27 mouse cellular contexts compared by ENCODE assay signal in the genomic region with DNA sequence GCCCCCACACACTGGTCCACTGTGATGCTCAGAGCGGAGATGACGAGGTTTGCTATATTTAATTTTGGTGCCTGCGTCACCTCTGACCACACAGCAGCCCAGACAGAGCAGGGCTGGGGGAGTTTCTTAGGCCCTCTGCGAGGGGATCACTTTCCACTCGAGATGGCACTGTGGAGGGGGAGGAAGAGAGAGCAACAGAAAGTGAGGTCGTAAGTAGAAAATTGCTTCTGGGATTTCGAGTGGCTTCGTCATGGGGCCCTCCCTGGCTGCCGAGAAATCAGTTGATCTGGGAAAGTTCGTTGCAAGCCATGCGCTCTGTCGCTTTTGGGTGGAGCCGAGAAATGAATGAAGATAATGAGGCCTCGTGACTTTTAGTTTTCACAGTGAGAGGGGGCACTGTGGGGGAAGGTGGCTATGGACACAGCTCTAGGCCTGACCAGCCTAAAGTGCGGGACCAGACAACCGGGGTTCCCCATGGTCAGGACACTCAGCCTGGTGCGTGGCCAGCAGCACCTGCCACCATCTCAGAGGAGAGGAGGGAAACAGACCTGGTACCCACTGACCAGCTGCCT. TPM values are rescaled to one million over a fixed set of nuclear protein-coding genes. Genes with fewer than 3 reads are reported as not detected.
A peak's percentile ranks its signal among the peaks of the same experiment; 100 is the strongest.
DNase-seq lines count a peak whose midpoint lies in the region; ATAC-seq and TF ChIP-seq lines count a peak whose summit lies in the region.
"Had no signal": no experiment of that assay in that cellular context is flagged by ENCODE, and none has a peak within 500 bp of the region (broad histone marks: within the 10 kb centered on the region; RNA-seq: fewer than 3 reads in every experiment).

No protein-coding gene starts in this region.

- TF ChIP-seq POLR2A in heart, adult 2 months (IDR thresholded peaks at IDR 0.05; ENCODE audit: insufficient read depth, low read depth, low read length) = no peak

- intact Hi-C loops in heart, adult 2 months (cut with DNase I) = no loop called here

- H3K9ac ChIP-seq in heart, embryonic 14.5 days (ENCODE audit: low read length) = peak overlapping the region; percentile 12; the same call in 1 of the 2 replicates
- H3K9ac ChIP-seq in heart, adult 2 months (ENCODE audit: low read depth, low read length) = no peak overlapping the region
- peak overlapping the region; percentile 19; the same call in 1 of the 2 replicates for H3K9ac ChIP-seq in liver, embryonic 14.5 days (replicated peaks)
- H3K9ac ChIP-seq in hindbrain, embryonic 14.5 days = no peak overlapping the region
- H3K9ac ChIP-seq: embryonic facial prominence, embryonic 12.5 days; hindbrain, embryonic 12.5 days; intestine, embryonic 15.5 days; kidney, embryonic 15.5 days; stomach, embryonic 15.5 days had no signal

- no peak for ATAC-seq in heart, embryonic 14.5 days (ENCODE audit: insufficient number of reproducible peaks, insufficient read depth, low FRiP score, low read depth)
- ATAC-seq in G1E (ENCODE audit: extremely low read depth, insufficient number of reproducible peaks, low FRiP score, poor library complexity, severe bottlenecking) = peak; percentile 67
- ATAC-seq in liver, embryonic 14.5 days (ENCODE audit: insufficient read depth) = peak; percentile 70
- ATAC-seq in hindbrain, embryonic 14.5 days (ENCODE audit: low FRiP score) = no peak
- ATAC-seq: intestine, embryonic 15.5 days; lung, postnatal 0 days; midbrain, embryonic 16.5 days had no signal

- no peak overlapping the region for H3K4me2 ChIP-seq in heart, embryonic 14.5 days (ENCODE audit: low read length)
- H3K4me2 ChIP-seq in liver, embryonic 14.5 days (ENCODE audit: low read depth) = peak overlapping the region; percentile 26; the same call in 1 of the 2 replicates
- H3K4me2 ChIP-seq in hindbrain, embryonic 14.5 days (replicated peaks) = no peak overlapping the region
- H3K4me2 ChIP-seq: embryonic facial prominence, embryonic 12.5 days; hindbrain, embryonic 12.5 days; intestine, embryonic 15.5 days; kidney, embryonic 15.5 days; stomach, embryonic 15.5 days had no signal

- no peaks in the 10 kb centered on the region for H3K36me3 ChIP-seq in heart, embryonic 14.5 days (ENCODE audit: control insufficient read depth, insufficient read depth, low read length)
- H3K36me3 ChIP-seq in heart, adult 2 months (ENCODE audit: control insufficient read depth, insufficient read depth, low read length) = no peaks in the 10 kb centered on the region
- peaks cover 3% of the 10 kb centered on the region for H3K36me3 ChIP-seq in G1E (replicated peaks)
- no peaks in the 10 kb centered on the region for H3K36me3 ChIP-seq in liver, embryonic 14.5 days (replicated peaks; ENCODE audit: control insufficient read depth, insufficient read depth, low read depth)
- no peaks in the 10 kb centered on the region for H3K36me3 ChIP-seq in hindbrain, embryonic 14.5 days (replicated peaks; ENCODE audit: control insufficient read depth, insufficient read depth)
- H3K36me3 ChIP-seq: embryonic facial prominence, embryonic 12.5 days; hindbrain, embryonic 12.5 days; intestine, embryonic 15.5 days; kidney, embryonic 15.5 days; stomach, embryonic 15.5 days had no signal

- no peaks in the 10 kb centered on the region for H3K27me3 ChIP-seq in heart, embryonic 14.5 days (ENCODE audit: control insufficient read depth, insufficient read depth, low read length)
- H3K27me3 ChIP-seq in heart, adult 2 months (ENCODE audit: control insufficient read depth, insufficient read depth, low read length) = no peaks in the 10 kb centered on the region
- no peaks in the 10 kb centered on the region for H3K27me3 ChIP-seq in G1E (ENCODE audit: insufficient read depth, low read length)
- no peaks in the 10 kb centered on the region for H3K27me3 ChIP-seq in liver, embryonic 14.5 days (ENCODE audit: control insufficient read depth, insufficient read depth, low read length)
- H3K27me3 ChIP-seq in hindbrain, embryonic 14.5 days (ENCODE audit: control insufficient read depth, insufficient read depth, low read length) = no peaks in the 10 kb centered on the region
- H3K27me3 ChIP-seq: embryonic facial prominence, embryonic 12.5 days; intestine, embryonic 15.5 days; stomach, embryonic 15.5 days had no signal

- WGBS in heart, embryonic 14.5 days = 55% methylated on average over 17 of the region's 17 CpGs
- 71% methylated on average over 17 of the region's 17 CpGs for WGBS in heart, adult 2 months
- WGBS in liver, embryonic 14.5 days (ENCODE audit: insufficient replicate concordance) = 33% methylated on average over 17 of the region's 17 CpGs
- 71% methylated on average over 17 of the region's 17 CpGs for WGBS in hindbrain, embryonic 14.5 days

- DNase-seq in heart, adult 2 months = no peak
- peak; percentile 55 for DNase-seq in G1E (ENCODE audit: low spot score)
- DNase-seq in c-Kit-positive CD71-positive TER-119-negative erythroid progenitor cells, embryonic 14.5 days (ENCODE audit: low read depth) = peak; percentile 58
- DNase-seq in liver, embryonic 14.5 days (ENCODE audit: low read depth in 3 of 3, low spot score in 3 of 3) = peak in 1 of 3 experiments; percentile 55
- no peak for DNase-seq in adrenal gland, postnatal 25 days
- no peak for DNase-seq in hindbrain, embryonic 14.5 days (ENCODE audit: low spot score)
- no peak for DNase-seq in lung, postnatal 25 days (ENCODE audit: low spot score)
- DNase-seq: cerebellum, adult 9-11 months; gastrocnemius, postnatal 10 days; heart, adult 18-20 months; thymus, adult 18-20 months had no signal

- H3K9me3 ChIP-seq in heart, embryonic 14.5 days (ENCODE audit: control insufficient read depth, low read length) = peaks cover 4% of the 10 kb centered on the region; the same call in 1 of the 2 replicates
- peaks cover 7% of the 10 kb centered on the region for H3K9me3 ChIP-seq in G1E (replicated peaks)
- H3K9me3 ChIP-seq in liver, embryonic 14.5 days (ENCODE audit: control insufficient read depth, low read length) = no peaks in the 10 kb centered on the region
- H3K9me3 ChIP-seq in hindbrain, embryonic 14.5 days (ENCODE audit: control insufficient read depth, low read length) = no peaks in the 10 kb centered on the region
- H3K9me3 ChIP-seq: embryonic facial prominence, embryonic 12.5 days; intestine, embryonic 15.5 days; kidney, embryonic 15.5 days; stomach, embryonic 15.5 days had no signal

- no peaks in the 10 kb centered on the region for H3K79me2 ChIP-seq in heart, adult 2 months (replicated peaks; ENCODE audit: control insufficient read depth, insufficient read depth, low read length)

- no peak overlapping the region for H3K27ac ChIP-seq in heart, embryonic 14.5 days (replicated peaks in 1 of 2; ENCODE audit: control insufficient read depth in 1 of 2, insufficient read depth in 1 of 2, low read depth in 2 of 2, low read length in 2 of 2)
- no peak overlapping the region for H3K27ac ChIP-seq in heart, adult 2 months
- no peak overlapping the region for H3K27ac ChIP-seq in liver, embryonic 14.5 days
- H3K27ac ChIP-seq in hindbrain, embryonic 14.5 days = no peak overlapping the region
- H3K27ac ChIP-seq: embryonic facial prominence, embryonic 12.5 days; hindbrain, embryonic 12.5 days; intestine, embryonic 15.5 days; kidney, embryonic 15.5 days; stomach, embryonic 15.5 days had no signal

- no peaks in the 10 kb centered on the region; a peak in 2 of 4 replicates for H3K4me1 ChIP-seq in heart, embryonic 14.5 days (ENCODE audit: control insufficient read depth in 2 of 2, insufficient read depth in 2 of 2, low read length in 2 of 2)
- H3K4me1 ChIP-seq in heart, adult 2 months (ENCODE audit: control insufficient read depth, insufficient read depth, low read length) = no peaks in the 10 kb centered on the region
- peaks cover 74% of the 10 kb centered on the region for H3K4me1 ChIP-seq in G1E (ENCODE audit: insufficient read depth, low read depth, low read length)
- H3K4me1 ChIP-seq in liver, embryonic 14.5 days (replicated peaks; ENCODE audit: control insufficient read depth in 2 of 2, insufficient read depth in 2 of 2, low read length in 1 of 2) = peaks cover 14 to 26% of the 10 kb centered on the region in 2 experiments
- H3K4me1 ChIP-seq in hindbrain, embryonic 14.5 days (replicated peaks; ENCODE audit: control insufficient read depth, insufficient read depth, low read length) = no peaks in the 10 kb centered on the region
- H3K4me1 ChIP-seq: embryonic facial prominence, embryonic 12.5 days; hindbrain, embryonic 12.5 days; intestine, embryonic 15.5 days; stomach, embryonic 15.5 days had no signal

- H3K4me3 ChIP-seq in heart, embryonic 14.5 days (ENCODE audit: control insufficient read depth in 1 of 2, insufficient read depth in 1 of 2, low read depth in 1 of 2, low read length in 2 of 2) = no peak overlapping the region
- no peak overlapping the region for H3K4me3 ChIP-seq in heart, adult 2 months
- peak overlapping the region; percentile 62; the same call in 1 of the 2 replicates for H3K4me3 ChIP-seq in G1E (ENCODE audit: low read depth, low read length)
- H3K4me3 ChIP-seq in liver, embryonic 14.5 days (ENCODE audit: insufficient read depth in 1 of 2, low read depth in 2 of 2, low read length in 2 of 2) = no peak overlapping the region
- H3K4me3 ChIP-seq in hindbrain, embryonic 14.5 days (replicated peaks; ENCODE audit: low read length) = no peak overlapping the region
- H3K4me3 ChIP-seq: embryonic facial prominence, embryonic 12.5 days; hindbrain, embryonic 12.5 days; intestine, embryonic 15.5 days; kidney, embryonic 15.5 days; stomach, embryonic 15.5 days had no signal

- no peak for TF ChIP-seq EP300 in heart, adult 2 months (IDR thresholded peaks at IDR 0.05; ENCODE audit: insufficient read depth, low read depth, low read length)
- TF ChIP-seq EP300 in liver, embryonic 14.5 days (IDR thresholded peaks at IDR 0.05; ENCODE audit: low read depth) = no peak

- TF ChIP-seq CTCF in heart, adult 2 months (IDR thresholded peaks at IDR 0.05) = no peak
- TF ChIP-seq CTCF in G1E (IDR thresholded peaks at IDR 0.05; ENCODE audit: low read depth, low read length) = no peak
- no peak for TF ChIP-seq CTCF in liver, embryonic 14.5 days (IDR thresholded peaks at IDR 0.05; ENCODE audit: low read depth)

RNA-seq across cellular contexts. Expression of gene Il13, which starts 7.6 kb away (rescaled TPM):
- not detected in 2 replicates for polyA plus RNA-seq in heart, embryonic 14.5 days (2014; fragmentation: Nextera tagmentation; extraction: Ambion mirVana)
- total RNA-seq in heart, adult 2 months (2021) = not detected
- polyA plus RNA-seq in heart, adult 2 months (2012; rRNA removed) = not detected in 2 replicates
- 0.63 TPM in 1 of 2 replicates, not detected in the other for total RNA-seq in G1E (2014; fragmentation: Nextera tagmentation)
- 3.2 and 4.7 TPM in 2 replicates for total RNA-seq in G1E (2017)
- not detected in 2 replicates for polyA plus RNA-seq in G1E (2012)
- 0.04 TPM in 1 of 2 replicates, not detected in the other for polyA plus RNA-seq in liver, embryonic 14.5 days (2012; rRNA removed)
- not detected in 2 replicates for polyA plus RNA-seq in liver, embryonic 14.5 days (2014; fragmentation: Nextera tagmentation; extraction: Ambion mirVana)
- total RNA-seq in adrenal gland, postnatal 25 days (2021) = not detected in 2 replicates
- not detected in 2 replicates for polyA plus RNA-seq in hindbrain, embryonic 14.5 days (2014; fragmentation: Nextera tagmentation; extraction: Ambion mirVana)
- total RNA-seq: adrenal gland, postnatal 4 days; gastrocnemius, postnatal 10 days; heart, adult 18-20 months; layer of hippocampus, postnatal 14 days; left cerebral cortex, postnatal 10 days; neutrophil, adult 5-6 weeks had no signal
- polyA plus RNA-seq: C2C12; cortical plate, adult 2 months; embryonic facial prominence, embryonic 12.5 days; heart, postnatal 0 days; hindbrain, embryonic 12.5 days; intestine, embryonic 15.5 days; kidney, embryonic 15.5 days; lung, postnatal 0 days; midbrain, embryonic 16.5 days; stomach, embryonic 15.5 days had no signal

RNA-seq across cellular contexts. Expression of gene Il4, which starts 8.4 kb away (rescaled TPM):
- 0.53 and 1.5 TPM in 2 replicates for polyA plus RNA-seq in heart, embryonic 14.5 days (2014; fragmentation: Nextera tagmentation; extraction: Ambion mirVana)
- total RNA-seq in heart, adult 2 months (2021) = not detected
- polyA plus RNA-seq in heart, adult 2 months (2012; rRNA removed) = 0.27 TPM in 1 of 2 replicates, not detected in the other
- total RNA-seq in G1E (2014; fragmentation: Nextera tagmentation) (35.8 and 40.6 TPM in 2 replicates), G1E (2017) (87.7 and 99.1 TPM in 2 replicates)
- 0.43 and 1.0 TPM in 2 replicates for polyA plus RNA-seq in G1E (2012)
- polyA plus RNA-seq in liver, embryonic 14.5 days (2012; rRNA removed) = 0.26 and 0.27 TPM in 2 replicates
- polyA plus RNA-seq in liver, embryonic 14.5 days (2014; fragmentation: Nextera tagmentation; extraction: Ambion mirVana) = 0.61 and 0.73 TPM in 2 replicates
- total RNA-seq in adrenal gland, postnatal 25 days (2021) = not detected in 2 replicates
- polyA plus RNA-seq in hindbrain, embryonic 14.5 days (2014; fragmentation: Nextera tagmentation; extraction: Ambion mirVana) = 8.3 and 8.5 TPM in 2 replicates
- total RNA-seq: adrenal gland, postnatal 4 days; gastrocnemius, postnatal 10 days; heart, adult 18-20 months; layer of hippocampus, postnatal 14 days; left cerebral cortex, postnatal 10 days had no signal
- polyA plus RNA-seq: C2C12; cortical plate, adult 2 months; heart, postnatal 0 days; large intestine, adult 2 months had no signal

RNA-seq across cellular contexts. Expression of gene Kif3a, which starts 59.7 kb away (rescaled TPM):
- polyA plus RNA-seq in heart, embryonic 14.5 days (2014; fragmentation: Nextera tagmentation; extraction: Ambion mirVana) = 38.0 and 38.3 TPM in 2 replicates
- 1 to 10 TPM; 7.9 to 8.2 TPM for total RNA-seq in heart, adult 2 months (2021)
- polyA plus RNA-seq in heart, adult 2 months (2012; rRNA removed) = 4.9 and 9.0 TPM in 2 replicates
- total RNA-seq in G1E (2014; fragmentation: Nextera tagmentation) (20.2 and 22.3 TPM in 2 replicates), G1E (2017) (25.7 and 27.5 TPM in 2 replicates)
- polyA plus RNA-seq in G1E (2012) = 11.2 and 12.0 TPM in 2 replicates
- 2.1 and 3.3 TPM in 2 replicates for polyA plus RNA-seq in liver, embryonic 14.5 days (2012; rRNA removed)
- 6.4 and 7.7 TPM in 2 replicates for polyA plus RNA-seq in liver, embryonic 14.5 days (2014; fragmentation: Nextera tagmentation; extraction: Ambion mirVana)
- 27.0 and 31.9 TPM in 2 replicates for total RNA-seq in adrenal gland, postnatal 25 days (2021)
- polyA plus RNA-seq in hindbrain, embryonic 14.5 days (2014; fragmentation: Nextera tagmentation; extraction: Ambion mirVana) = 278 and 302 TPM in 2 replicates

Comparison
In these comparisons a context has a peak if more than half of its experiments do, and no peak if none do; other contexts are left out.
1. H3K9ac ChIP-seq: peak in heart, embryonic 14.5 days (single experiment) and liver, embryonic 14.5 days (single experiment); none in heart, adult 2 months (single experiment) and hindbrain, embryonic 14.5 days (single experiment).
2. ATAC-seq: peak in G1E (single experiment) and liver, embryonic 14.5 days (single experiment); none in heart, embryonic 14.5 days (single experiment) and hindbrain, embryonic 14.5 days (single experiment).
3. DNase-seq: peak in G1E (single experiment) and c-Kit-positive CD71-positive TER-119-negative erythroid progenitor cells, embryonic 14.5 days (single experiment); none in heart, adult 2 months (0 of 2), adrenal gland, postnatal 25 days (single experiment), hindbrain, embryonic 14.5 days (single experiment) and lung, postnatal 25 days (single experiment).